Mouse (Mus musculus): ENCODE measurements at regions not wholly inside any gene's neighbourhood (a gene's known extent, or its start where the extent isn't known, plus 50 kb on each side); places are given as distances from the start of the nearest gene placed in this dataset.

DNA sequence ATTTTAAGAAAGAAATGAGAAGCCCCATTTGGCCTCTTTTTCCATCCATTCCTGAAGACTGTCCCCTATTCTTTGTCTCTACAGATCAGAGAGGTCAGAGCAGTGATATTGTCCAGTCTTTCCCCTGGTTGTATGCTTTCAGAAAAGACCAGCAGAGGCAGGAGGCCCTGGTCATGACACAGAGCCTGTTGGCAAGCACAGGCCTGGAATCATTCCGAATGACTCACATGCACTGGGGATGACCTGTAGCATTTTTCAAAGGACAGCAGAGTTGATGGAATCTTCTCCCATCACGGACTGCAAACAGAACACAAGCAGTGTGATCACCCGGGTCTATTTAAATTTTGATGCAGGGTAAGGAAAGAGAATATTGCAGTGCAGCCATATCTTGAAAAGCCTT lies 50.2 kb upstream of the Nxt1 start:
- no peak for DNase-seq (ENCODE audit: low spot score)

- no peak for DNase-seq (ENCODE audit: low spot score)
Measured at GRCm38 (mm10) chr2:148611911-148612310, 60.5 kb upstream of the Nxt1 start.

DNA sequence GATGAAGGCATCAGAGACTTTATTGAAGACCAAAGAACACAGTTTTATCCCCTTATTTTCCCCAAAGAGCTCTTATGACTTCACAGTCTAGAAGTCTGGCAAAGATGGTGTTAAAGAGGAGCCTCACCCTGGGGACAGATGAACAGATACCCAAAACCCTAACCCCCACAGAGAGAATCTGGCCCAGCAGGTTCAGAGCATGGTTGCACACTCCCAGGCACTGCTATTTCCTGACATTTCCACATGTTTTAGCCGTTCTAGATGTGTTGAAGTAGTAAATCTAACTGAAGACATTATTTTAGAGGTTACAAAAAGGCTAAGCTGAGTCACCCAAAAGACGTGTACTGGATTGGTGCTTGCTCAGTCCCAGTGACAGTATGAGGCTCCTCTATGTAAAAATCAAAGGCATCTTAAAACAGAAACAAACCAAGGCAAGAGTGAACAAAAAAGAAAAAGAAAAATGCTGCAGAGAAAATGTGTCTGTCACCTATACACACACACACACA lies 66.9 kb upstream of the Nxt1 start:
- no peak for DNase-seq (ENCODE audit: low spot score)

DNA sequence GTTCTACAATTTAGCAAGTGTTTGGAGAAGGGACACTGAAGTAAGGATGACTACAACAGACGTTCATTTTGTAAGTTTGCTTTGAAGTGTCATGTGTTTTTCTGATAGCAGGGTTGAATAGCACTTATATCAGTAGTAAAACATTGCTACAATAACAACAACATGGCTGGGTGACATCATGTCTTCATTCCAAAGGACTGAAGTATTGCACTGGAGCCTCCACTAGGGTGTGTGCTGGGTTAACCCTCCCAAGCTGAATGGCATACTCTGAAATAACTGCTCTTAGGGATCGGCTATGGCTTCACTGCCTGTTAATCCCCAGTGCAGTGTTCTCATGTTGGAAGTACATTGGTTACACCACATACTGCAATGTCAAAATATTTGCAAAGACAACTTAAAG lies 68.5 kb upstream of the Nxt1 start:
- DNase-seq (ENCODE audit: low spot score), result no peak

GRCm38 (mm10) chr2:148603315-148603714 lies 69.1 kb upstream of the Nxt1 start:
- DNase-seq (ENCODE audit: low spot score), result no peak

GRCm38 (mm10) chr2:148599498-148599897 lies 72.9 kb upstream of the Nxt1 start:
- DNase-seq (ENCODE audit: low spot score), result no peak

- DNase-seq (ENCODE audit: low spot score), result no peak
Measured at GRCm38 (mm10) chr2:148596966-148597365, 75.4 kb upstream of the Nxt1 start.

DNA sequence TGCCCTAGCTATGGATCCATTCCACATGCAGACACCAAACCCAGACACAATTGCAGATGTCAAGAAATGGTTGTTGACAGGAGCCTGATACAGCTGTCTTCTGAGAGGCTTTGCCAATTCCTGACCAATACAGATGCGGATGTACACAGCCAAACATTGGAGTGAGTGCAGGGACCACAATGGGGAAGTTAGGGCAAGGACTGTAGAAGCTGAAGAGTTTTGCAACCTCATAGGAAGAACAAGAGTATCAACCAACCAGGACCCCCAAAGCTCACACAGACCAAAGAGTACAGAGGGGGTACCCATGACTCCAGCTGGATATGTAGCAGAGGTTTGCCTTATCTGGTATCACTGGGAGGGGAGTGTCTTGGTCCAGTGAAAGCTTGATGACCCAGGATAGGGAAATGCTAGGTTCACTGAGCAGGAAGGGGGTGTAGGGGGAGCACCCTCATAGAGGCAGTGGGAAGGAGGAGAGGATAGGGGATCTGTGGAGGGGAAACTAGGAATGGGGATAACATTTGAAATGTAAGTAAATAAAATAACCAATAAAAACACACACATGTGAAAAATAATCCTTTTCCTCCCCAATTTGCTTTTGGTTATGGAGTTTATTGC lies 86.6 kb upstream of the Nxt1 start:
- DNase-seq (ENCODE audit: low spot score), result no peak

GRCm38 (mm10) chr2:148582208-148582607 lies 90.2 kb upstream of the Nxt1 start:
- no peak for DNase-seq (ENCODE audit: low spot score)

- no peak for DNase-seq (ENCODE audit: low spot score)
Measured at GRCm38 (mm10) chr2:148581666-148582065, 90.7 kb upstream of the Nxt1 start.

DNA sequence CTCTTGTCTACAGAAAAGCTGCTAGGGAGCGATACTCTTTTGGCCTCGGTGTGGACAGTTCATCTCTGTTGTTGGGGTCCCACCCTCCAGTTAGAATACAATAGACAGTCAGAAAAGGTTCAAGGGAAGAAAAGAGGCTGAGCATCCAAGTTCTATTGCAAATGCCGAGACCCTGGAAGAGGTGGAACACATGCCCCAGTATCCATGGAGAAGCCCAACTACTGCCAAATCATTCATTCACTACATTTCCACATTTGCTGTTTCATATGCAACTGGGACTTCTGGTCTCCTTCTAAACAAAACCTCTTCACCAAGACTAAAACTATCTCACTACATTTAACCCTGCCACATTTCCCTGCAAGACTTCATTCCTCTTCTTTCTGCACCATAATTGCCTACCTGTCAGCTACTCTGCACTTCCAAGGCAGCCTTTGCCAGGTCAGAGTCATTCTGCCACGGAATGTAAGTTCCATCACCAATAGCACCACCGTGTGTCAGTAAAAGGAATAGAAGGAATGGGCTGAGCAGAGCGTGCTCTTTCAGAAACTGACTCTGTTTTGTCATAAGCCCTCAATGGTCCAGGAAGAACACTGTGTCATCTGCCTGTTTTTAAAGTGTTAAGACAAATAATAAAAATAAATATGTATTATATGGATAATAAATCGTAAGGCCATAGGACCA lies 92.0 kb upstream of the Nxt1 start:
- no peak for DNase-seq (ENCODE audit: low spot score)

DNA sequence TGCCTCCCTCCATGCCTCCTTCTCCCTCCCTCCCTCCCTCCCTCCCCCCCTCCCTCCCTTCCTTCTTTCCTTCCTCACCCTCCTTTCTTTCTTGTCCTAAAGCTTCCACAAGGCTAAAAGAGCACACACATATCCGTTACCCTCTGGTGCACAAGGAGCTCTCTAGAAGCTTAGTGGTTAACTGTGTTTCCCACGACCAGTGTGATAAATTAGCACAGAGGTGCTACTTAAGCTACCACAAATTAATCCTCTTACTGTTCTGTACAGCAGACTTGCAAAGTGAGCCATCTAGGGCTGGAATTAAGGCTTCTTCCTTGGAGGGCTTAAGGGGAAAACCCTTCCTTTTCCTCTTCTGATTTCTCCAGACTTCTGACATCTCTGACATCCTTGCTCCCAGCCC lies 92.8 kb upstream of the Nxt1 start:
- no peak for DNase-seq (ENCODE audit: low spot score)

- DNase-seq (ENCODE audit: low spot score), result no peak
Measured at GRCm38 (mm10) chr2:148579027-148579426, 93.4 kb upstream of the Nxt1 start.

- DNase-seq (ENCODE audit: low spot score), result no peak
Measured at GRCm38 (mm10) chr2:148578176-148578575, 94.2 kb upstream of the Nxt1 start.

- DNase-seq (ENCODE audit: low spot score), result no peak
Measured at GRCm38 (mm10) chr2:148575433-148575832, 97.0 kb upstream of the Nxt1 start.

DNA sequence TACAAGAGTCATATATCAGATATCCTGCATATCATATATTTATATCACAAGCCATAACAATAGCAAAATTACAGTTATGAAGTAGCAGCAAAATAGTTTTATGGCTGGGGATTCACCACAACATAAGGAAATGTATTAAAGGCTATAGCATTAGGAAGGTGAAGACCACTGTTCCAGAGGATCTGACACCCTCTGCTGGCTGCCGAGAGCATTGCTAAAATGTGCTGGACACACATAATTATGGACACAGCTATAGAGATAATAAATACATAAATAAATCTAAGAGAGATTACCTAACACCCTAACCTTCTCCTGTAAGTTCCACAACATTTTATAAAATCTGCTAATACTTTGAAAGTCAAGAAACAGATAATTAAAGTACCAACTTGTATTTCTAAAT lies 100.2 kb upstream of the Nxt1 start:
- peak; percentile 27 for DNase-seq (ENCODE audit: low spot score)

- no peak for DNase-seq (ENCODE audit: low spot score)
Measured at GRCm38 (mm10) chr2:148571616-148572015, 100.8 kb upstream of the Nxt1 start.

- no peak for DNase-seq (ENCODE audit: low spot score)
Measured at GRCm38 (mm10) chr2:148571018-148571417, 101.4 kb upstream of the Nxt1 start.

DNA sequence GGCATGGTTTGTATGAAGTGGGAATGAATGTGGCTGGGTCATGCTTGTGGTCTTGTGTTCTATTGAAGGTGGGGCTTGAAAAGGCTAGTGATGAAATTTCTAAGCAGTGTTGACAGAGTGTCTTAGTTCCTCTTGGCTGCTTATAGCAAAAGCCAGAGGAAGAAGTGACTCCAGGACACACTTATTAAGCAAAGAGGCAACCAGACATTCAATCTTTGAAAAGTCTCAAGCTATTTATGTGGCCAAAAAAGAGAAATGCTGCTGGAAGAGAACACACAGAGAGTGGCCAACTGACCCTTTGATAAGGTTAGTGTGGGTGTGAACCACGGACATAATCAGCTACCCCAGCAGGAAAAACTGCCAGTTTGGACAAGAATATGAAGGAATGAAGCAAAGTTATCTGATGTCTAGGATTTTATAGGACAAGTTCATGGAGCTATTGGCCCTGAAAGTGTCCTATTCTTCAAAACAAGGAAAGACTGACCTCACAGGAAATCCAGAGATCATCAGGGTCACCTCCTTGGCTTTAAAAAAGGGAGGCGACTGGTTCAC lies 104.4 kb upstream of the Nxt1 start:
- no peak for DNase-seq (ENCODE audit: low spot score)

- no peak for DNase-seq (ENCODE audit: low spot score)
Measured at GRCm38 (mm10) chr2:148563390-148563789, 109.0 kb upstream of the Nxt1 start.

DNA sequence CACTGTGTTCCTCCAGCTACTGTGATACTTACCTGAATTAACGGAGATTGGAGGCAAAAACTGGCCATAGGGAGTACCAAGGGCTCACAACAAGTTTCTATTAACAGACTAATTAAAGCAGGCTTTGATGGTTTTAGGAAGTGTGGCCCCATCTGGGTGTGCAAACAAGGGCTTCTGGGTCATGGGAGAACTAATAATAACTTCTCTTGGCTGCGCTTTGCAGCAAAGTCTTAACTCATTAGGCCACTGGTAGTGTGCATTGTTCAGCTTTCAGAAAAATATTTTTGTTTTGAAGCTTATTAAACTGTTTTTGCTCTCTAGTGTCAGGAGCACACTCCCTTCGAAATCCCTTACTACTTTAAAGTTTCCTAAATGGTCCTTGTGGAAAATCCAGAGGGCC lies 110.4 kb upstream of the Nxt1 start:
- no peak for DNase-seq (ENCODE audit: low spot score)

- no peak for DNase-seq (ENCODE audit: low spot score)
Measured at GRCm38 (mm10) chr2:148560013-148560773, 112.2 kb upstream of the Nxt1 start.

- no peak for DNase-seq (ENCODE audit: low spot score)
Measured at GRCm38 (mm10) chr2:148559376-148559775, 113.0 kb upstream of the Nxt1 start.
